Mouse (Mus musculus): ENCODE results near the gene BC055324.

- no peak for TF ChIP-seq EP300 (optimal IDR thresholded peaks at IDR 0.05)
- no peak for TF ChIP-seq CTCF (IDR thresholded peaks at IDR 0.05; ENCODE audit: low read depth)
Measured at GRCm38 (mm10) chr1:163974471-163974870, 20.1 kb downstream of the BC055324 start.
